Mouse (Mus musculus) hindbrain, embryonic 13.5 days (tissue): ENCODE data around the gene Gfy. TPM values are rescaled to one million over a fixed set of nuclear protein-coding genes. Genes with fewer than 3 reads are reported as not detected.

Source experiments
- ATAC-seq: fragments of 200-750 bp; cut with Nextera tagmentation; 2 replicates; pipeline ENCODE4 v1.8.0; 2017; ENCODE audit warnings: moderate TSS enrichment; ENCODE audit not compliant: low FRiP score
- H3K27ac ChIP-seq: fragments of 300-500 bp; sonication (generic); 2 replicates; pipeline ENCODE4 v1.5.1; 2015; ENCODE audit warnings: inconsistent platforms, mild to moderate bottlenecking, moderate library complexity
- H3K27me3 ChIP-seq: fragments of 300-500 bp; sonication (generic); 2 replicates; pipeline ENCODE4 v1.6.1; 2015; ENCODE audit warnings: mild to moderate bottlenecking, inconsistent platforms
- H3K36me3 ChIP-seq: fragments of 300-500 bp; sonication (generic); 2 replicates; pipeline ENCODE4 v1.6.1; 2015; ENCODE audit warnings: mild to moderate bottlenecking, inconsistent platforms
- H3K4me1 ChIP-seq: fragments of 300-500 bp; sonication (generic); replicated peaks from 2 replicates; pipeline ENCODE4 v1.6.1; 2015; ENCODE audit warnings: inconsistent platforms
- H3K4me2 ChIP-seq: fragments of 300-500 bp; sonication (generic); 2 replicates; pipeline ENCODE4 v1.6.1; 2015; ENCODE audit warnings: inconsistent platforms, mild to moderate bottlenecking, moderate library complexity
- H3K4me3 ChIP-seq: fragments of 300-500 bp; sonication (generic); 2 replicates; pipeline ENCODE4 v1.5.1; 2015; ENCODE audit warnings: mild to moderate bottlenecking, inconsistent platforms
- H3K9ac ChIP-seq: fragments of 300-500 bp; sonication (generic); 2 replicates; pipeline ENCODE4 v1.6.1; 2015; ENCODE audit warnings: mild to moderate bottlenecking, inconsistent platforms
- H3K9me3 ChIP-seq: fragments of 300-500 bp; sonication (generic); 2 replicates; pipeline ENCODE4 v1.6.1; 2016; ENCODE audit warnings: inconsistent platforms
- WGBS: fragments of 180-500 bp; shearing (Covaris S2); methylation state at CpG from one replicate; pipeline ENCODE4 v1.1.7; 2015; 5-methylcytosine and 5-hydroxymethylcytosine counted together
- polyA plus RNA-seq: library from polyadenylated mRNA; unstranded; fragments of >200 nt; fragmentation: Nextera tagmentation; extraction: Ambion mirVana; gene quantifications from 2 replicates; pipeline ENCODE4 v1.2.1, GENCODE M21; 2015

Gene Gfy
- polyA plus RNA-seq, 1 experiment from 2014 or later, result not detected

DNA sequence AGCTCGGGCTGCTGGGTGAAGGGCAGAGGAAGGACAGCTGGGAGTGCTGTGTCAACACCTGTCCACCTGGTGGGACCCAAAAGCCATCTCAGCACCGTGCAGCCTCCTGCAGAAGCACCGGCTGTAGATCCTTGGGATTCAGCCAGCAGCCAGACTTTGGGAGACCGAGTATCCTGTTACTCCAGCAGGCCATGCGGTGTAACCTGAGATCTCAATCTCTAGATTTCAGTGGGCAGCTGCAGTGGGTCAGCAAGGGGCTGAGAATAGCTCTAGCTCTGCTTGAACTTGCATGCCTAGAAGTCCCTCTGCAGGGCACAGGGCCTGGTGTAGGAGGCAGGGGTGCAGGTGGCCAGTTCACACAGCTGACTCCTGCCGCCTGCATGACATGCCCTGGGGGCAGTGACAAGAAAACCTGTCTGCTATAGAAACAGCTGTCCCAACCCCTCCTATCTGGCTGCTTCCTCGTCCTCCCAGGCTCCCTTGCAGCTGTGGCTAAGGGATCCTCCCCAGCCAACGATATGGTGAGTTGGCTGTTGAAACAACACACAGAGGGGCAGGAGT, 12.5 kb upstream of the Gfy start:
- Histone ChIP-seq H3K27ac (peak overlapping the region; percentile 44), H3K4me2 (no peak overlapping the region), H3K27me3 (peaks cover 54% of the 10 kb centered on the region), H3K4me1 (peaks cover 6% of the 10 kb centered on the region; the same call in 1 of the 2 replicates), H3K36me3 (no peaks in the 10 kb centered on the region), H3K9me3 (no peaks in the 10 kb centered on the region), H3K9ac (0 out of 2 replicates have a peak overlapping the region, but pooled peaks have one; percentile 49), H3K4me3 (no peak overlapping the region)
- WGBS, result 27% methylated on average over 8 of the region's 8 CpGs
- ATAC-seq, result no peak

DNA sequence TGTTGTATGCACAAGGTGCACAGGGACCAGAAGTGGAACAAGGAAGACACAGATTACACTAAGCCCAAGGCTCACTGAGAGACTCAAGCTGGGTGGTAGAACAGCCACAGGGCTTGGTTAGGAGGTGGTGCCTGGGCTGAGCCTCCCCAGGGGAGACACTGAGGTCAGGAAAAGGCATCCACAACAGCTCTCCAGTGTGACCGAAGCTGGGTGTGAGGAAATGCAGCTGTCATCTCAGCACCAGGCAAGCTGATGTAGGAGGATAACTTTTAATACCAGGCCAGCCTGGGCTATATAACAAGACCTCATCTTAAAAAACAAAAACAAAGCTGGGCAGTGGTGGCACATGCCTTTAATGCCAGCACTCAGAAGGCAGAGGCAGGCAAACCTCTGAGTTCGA, 11.8 kb upstream of the Gfy start:
- ATAC-seq, result no peak
- H3K36me3 ChIP-seq, result no peaks in the 10 kb centered on the region
- H3K27ac ChIP-seq, result no peak overlapping the region
- no peaks in the 10 kb centered on the region for H3K9me3 ChIP-seq
- no peak overlapping the region for H3K4me2 ChIP-seq
- H3K9ac ChIP-seq, result no peak overlapping the region
- H3K27me3 ChIP-seq, result peaks cover 61% of the 10 kb centered on the region
- H3K4me1 ChIP-seq, result peaks cover 6% of the 10 kb centered on the region; the same call in 1 of the 2 replicates
- WGBS, result 76% methylated on average over 2 of the region's 2 CpGs
- no peak overlapping the region for H3K4me3 ChIP-seq

DNA sequence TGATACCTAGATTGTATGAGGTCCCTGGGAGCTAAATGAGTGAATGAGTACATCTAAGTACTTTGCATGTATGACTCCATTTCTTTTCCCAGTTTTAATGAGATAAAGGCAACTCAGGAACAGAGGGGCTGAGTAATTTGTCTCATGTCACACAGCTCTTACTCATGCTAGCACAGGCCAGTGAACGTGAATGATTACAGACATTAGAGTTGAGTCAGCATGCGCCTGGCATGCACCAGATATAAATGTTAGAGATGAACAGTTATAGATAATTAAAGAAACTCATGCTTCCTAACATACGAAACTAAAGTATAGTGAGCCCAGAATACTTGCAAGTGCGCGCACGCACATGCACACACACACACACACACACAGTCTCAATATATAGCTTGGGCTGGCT, 10.8 kb upstream of the Gfy start:
- WGBS, result 91% methylated on average over 6 of the region's 6 CpGs

DNA sequence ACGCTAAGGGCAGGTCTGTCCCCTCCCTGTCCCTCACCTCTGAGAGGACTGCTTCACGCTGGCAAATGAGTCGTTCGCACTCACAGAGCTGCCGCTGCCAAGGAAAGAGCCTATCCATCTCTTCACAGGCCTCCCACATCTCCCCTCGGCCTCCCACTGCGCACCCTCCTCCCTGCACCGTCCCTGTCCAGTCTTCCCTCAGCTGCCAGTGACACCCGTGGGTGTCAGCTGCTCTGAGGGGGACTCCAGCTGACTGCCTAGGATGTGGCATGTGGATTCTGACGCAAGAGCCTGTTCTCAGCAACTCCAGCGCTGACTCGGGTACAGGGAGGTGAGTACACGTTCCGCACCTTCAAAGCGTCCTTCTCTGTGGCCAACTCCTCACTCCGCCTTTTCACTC, 10.2 kb upstream of the Gfy start:
- 59% methylated on average over 16 of the region's 16 CpGs for WGBS
- peaks cover 68% of the 10 kb centered on the region for H3K27me3 ChIP-seq

More for the DNA sequence above, 10.8 kb upstream of the Gfy start:
- no peak for ATAC-seq
- Histone ChIP-seq H3K36me3 (no peaks in the 10 kb centered on the region), H3K4me1 (peaks cover 10% of the 10 kb centered on the region), H3K9ac (no peak overlapping the region), H3K27me3 (peaks cover 66% of the 10 kb centered on the region), H3K27ac (no peak overlapping the region), H3K4me3 (no peak overlapping the region), H3K9me3 (no peaks in the 10 kb centered on the region), H3K4me2 (no peak overlapping the region)

DNA sequence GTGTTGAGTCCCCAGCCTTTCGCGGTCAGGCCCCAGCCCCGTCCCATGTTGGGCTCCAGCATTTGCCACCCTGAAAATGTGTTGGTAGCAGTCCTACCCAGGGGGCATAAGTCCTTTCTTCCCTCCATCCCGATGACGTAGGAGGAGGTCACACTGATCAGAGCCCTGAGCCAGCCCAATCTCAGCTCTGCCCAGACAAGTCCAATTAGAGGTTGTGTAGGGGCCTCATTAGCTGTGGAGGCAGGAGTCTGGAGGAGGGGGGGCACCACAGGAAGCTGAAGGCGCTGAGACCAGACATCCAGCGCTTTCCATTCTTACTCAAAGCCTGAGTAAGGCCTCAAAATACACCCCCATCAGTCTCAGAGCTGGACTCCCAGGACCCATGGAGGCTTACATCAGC, 6.6 kb upstream of the Gfy start:
- no peak overlapping the region for H3K27ac ChIP-seq
- no peak overlapping the region for H3K4me2 ChIP-seq
- 72% methylated on average over 7 of the region's 7 CpGs for WGBS
- H3K4me1 ChIP-seq, result peaks cover 28% of the 10 kb centered on the region
- peaks cover 95% of the 10 kb centered on the region for H3K27me3 ChIP-seq
- H3K36me3 ChIP-seq, result no peaks in the 10 kb centered on the region
- no peak overlapping the region for H3K9ac ChIP-seq
- no peak for ATAC-seq
- H3K4me3 ChIP-seq, result no peak overlapping the region
- no peaks in the 10 kb centered on the region for H3K9me3 ChIP-seq

More for the DNA sequence above, 10.2 kb upstream of the Gfy start:
- no peak overlapping the region for H3K4me2 ChIP-seq
- H3K9ac ChIP-seq, result no peak overlapping the region; the same call in 1 of the 2 replicates
- no peak overlapping the region for H3K4me3 ChIP-seq
- ATAC-seq, result no peak
- no peak overlapping the region for H3K27ac ChIP-seq
- peaks cover 16% of the 10 kb centered on the region for H3K4me1 ChIP-seq
- H3K9me3 ChIP-seq, result no peaks in the 10 kb centered on the region
- no peaks in the 10 kb centered on the region for H3K36me3 ChIP-seq

DNA sequence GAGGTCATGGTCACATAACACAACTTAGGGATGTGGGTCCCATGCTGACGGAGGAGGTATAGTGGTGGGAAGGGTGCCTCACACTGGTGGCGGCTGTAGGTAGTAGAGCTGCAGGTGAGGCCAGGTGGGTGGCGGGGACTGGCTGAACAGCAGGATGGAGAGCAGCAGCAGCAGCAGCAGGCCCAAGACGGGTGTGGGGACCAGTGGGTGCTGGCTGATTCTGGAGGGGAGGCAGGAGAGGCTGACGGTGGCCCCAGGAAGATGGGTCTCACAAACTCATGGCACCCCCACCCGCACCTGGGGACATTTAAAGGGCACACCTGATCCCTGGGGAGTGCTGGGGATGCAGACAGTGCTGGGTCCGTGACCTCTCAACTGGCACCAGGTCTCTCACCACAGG, 4.3 kb upstream of the Gfy start:
- no peak for ATAC-seq
- 74% methylated on average over 7 of the region's 7 CpGs for WGBS

DNA sequence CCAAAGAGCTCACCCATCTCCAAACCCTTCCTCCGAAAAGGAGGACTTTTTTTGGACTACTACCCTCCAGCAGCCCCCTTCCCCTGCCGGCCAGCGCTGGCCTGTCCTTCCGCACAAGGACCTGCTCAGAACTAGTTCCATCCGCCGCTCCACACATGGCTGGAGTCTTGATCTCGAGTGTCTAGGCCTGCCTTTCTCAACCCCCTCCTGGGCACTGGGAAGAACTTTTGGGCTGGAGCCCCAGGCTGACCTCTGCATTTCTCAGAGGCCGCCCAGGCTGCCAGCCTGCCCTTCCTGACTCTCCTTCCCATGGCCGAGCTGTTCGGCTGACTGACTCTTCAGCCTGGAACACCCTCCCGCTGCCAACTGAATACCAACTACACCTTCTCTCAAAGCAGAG, 3.2 kb upstream of the Gfy start:
- Histone ChIP-seq H3K36me3 (no peaks in the 10 kb centered on the region), H3K4me1 (peaks cover 29% of the 10 kb centered on the region), H3K4me3 (peak overlapping the region; percentile 32), H3K27ac (no peak overlapping the region), H3K9ac (peak overlapping the region; percentile 49; the same call in 1 of the 2 replicates), H3K4me2 (peak overlapping the region; percentile 56), H3K27me3 (peaks cover 97% of the 10 kb centered on the region), H3K9me3 (no peaks in the 10 kb centered on the region)
- no peak for ATAC-seq
- WGBS, result 24% methylated on average over 11 of the region's 11 CpGs

More for the DNA sequence above, 4.3 kb upstream of the Gfy start:
- Histone ChIP-seq H3K4me1 (peaks cover 29% of the 10 kb centered on the region), H3K4me3 (no peak overlapping the region), H3K9me3 (no peaks in the 10 kb centered on the region), H3K36me3 (no peaks in the 10 kb centered on the region), H3K4me2 (no peak overlapping the region), H3K9ac (no peak overlapping the region; the same call in 1 of the 2 replicates), H3K27ac (no peak overlapping the region), H3K27me3 (peaks cover 97% of the 10 kb centered on the region)

DNA sequence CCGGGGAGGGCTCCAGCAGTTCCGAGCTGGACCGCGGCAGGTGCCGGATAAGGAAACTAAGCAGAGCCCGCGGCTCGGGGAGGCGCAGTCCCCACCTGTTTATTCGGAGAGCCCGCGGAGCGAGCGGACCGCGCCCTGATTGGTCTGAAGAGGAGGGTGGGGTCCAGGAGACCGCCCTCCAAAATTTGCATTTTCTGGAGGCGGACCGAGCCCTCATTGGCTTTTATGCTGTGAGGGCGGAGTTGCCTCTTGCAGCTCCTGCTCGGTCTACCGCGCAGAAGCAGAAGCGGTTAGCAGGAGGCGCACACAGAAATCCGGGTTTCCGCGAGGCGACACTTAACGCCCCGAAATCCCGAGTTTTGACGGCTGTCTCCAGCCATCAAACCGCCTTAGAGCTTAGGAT, 2.8 kb upstream of the Gfy start:
- Histone ChIP-seq H3K4me2 (peak overlapping the region; percentile 56), H3K36me3 (no peaks in the 10 kb centered on the region), H3K27ac (no peak overlapping the region), H3K4me1 (peaks cover 29% of the 10 kb centered on the region), H3K27me3 (peaks cover 100% of the 10 kb centered on the region), H3K9me3 (no peaks in the 10 kb centered on the region), H3K4me3 (peak overlapping the region; percentile 32), H3K9ac (peak overlapping the region; percentile 49; the same call in 1 of the 2 replicates)
- WGBS, result under 1% methylated on average over 34 of the region's 34 CpGs
- peak; percentile 84 for ATAC-seq

DNA sequence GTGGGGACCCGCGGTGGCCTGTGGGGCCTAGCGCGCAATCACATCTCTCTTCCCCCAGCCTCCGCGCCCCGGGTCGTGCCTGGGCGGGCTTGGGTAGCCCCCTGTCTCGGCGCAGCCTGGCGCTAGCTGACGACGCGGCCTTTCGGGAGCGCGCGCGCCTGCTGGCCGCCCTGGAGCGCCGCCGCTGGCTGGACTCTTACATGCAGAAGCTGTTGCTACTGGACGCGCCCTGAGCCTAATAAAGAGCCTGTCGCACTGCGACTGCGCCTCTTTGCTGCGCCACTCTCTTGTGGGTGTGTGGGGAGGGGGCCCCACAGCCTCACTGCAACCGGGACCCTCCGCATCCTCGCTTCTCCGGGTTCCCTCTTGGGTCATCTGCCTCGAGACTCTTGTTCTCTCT, 2.2 kb upstream of the Gfy start:
- Histone ChIP-seq H3K4me2 (peak overlapping the region; percentile 56), H3K4me1 (peaks cover 29% of the 10 kb centered on the region), H3K36me3 (no peaks in the 10 kb centered on the region), H3K9ac (peak overlapping the region; percentile 46), H3K9me3 (no peaks in the 10 kb centered on the region), H3K27me3 (peaks cover 100% of the 10 kb centered on the region), H3K27ac (no peak overlapping the region), H3K4me3 (peak overlapping the region; percentile 32)
- 3% methylated on average over 22 of the region's 35 CpGs for WGBS
- no peak for ATAC-seq

DNA sequence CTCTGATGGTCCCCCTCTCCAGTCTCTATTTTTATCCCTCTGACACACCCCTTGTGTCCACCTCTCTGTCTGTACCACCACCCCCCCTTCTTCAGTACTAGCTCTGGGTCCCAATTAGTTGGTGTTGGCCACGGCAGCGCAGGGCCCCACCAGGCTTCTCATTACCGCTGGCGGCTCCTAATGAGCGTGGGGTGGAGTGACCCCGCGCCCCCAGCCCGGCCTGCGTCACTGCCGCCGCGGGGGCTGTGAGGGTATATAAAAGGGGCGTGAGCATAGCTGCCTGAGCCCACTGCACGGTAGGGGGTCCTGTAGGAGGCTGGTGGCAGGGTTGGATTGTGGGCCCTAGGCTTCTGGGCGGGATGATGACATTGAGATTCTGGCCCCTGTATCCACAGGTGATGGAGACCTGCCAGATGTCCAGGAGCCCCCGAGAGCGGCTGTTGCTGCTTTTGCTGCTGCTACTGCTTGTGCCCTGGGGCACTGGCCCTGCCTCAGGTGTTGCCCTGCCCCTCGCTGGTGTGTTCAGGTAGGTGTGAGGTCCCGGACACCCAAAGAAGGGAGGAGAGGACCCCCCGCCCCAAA, 1.6 kb upstream of the Gfy start, which contains the start of gene Pth2:
Gene Pth2 (plus strand): TSS at position 100 of the 582 bp plus-strand sequence.
- peak within 1 kb of the TSS; percentile 46 for H3K9ac ChIP-seq
- 22% methylated on average over 20 of the region's 20 CpGs for WGBS

DNA sequence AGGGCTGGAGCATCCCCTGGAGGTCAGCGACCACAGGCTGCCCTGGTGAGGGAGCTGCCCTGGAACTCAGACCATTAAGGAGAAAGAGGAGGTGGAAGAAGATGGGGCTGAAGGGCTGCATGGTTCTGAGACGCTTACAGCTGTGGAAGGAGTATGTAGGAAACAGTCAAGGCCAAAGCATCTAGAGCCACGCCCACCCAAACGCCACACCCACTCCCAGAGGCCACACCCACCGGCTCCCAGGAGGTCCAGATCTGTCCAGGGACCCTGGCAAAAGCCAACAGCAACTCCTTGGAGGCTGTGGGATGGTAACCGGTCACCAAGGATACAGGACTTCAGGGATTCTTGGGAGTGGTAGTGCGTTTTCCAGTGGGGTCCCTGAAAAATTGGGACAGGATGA, 819 bp downstream of the Gfy start:
- Histone ChIP-seq H3K27me3 (peaks cover 98% of the 10 kb centered on the region), H3K4me2 (no peak overlapping the region), H3K36me3 (no peaks in the 10 kb centered on the region), H3K9ac (no peak overlapping the region), H3K4me1 (peaks cover 35% of the 10 kb centered on the region), H3K27ac (no peak overlapping the region), H3K4me3 (no peak overlapping the region), H3K9me3 (no peaks in the 10 kb centered on the region)
- WGBS, result 23% methylated on average over 7 of the region's 7 CpGs
- ATAC-seq, result no peak

More for the DNA sequence above, 1.6 kb upstream of the Gfy start, which contains the start of gene Pth2:
- Histone ChIP-seq H3K9me3 (no peaks in the 10 kb centered on the region), H3K4me3 (peak within 1 kb of the TSS; percentile 32), H3K4me1 (peaks cover 35% of the 10 kb centered on the region), H3K4me2 (peak within 1 kb of the TSS; percentile 56), H3K27me3 (peaks cover 100% of the 10 kb centered on the region), H3K36me3 (no peaks in the 10 kb centered on the region), H3K27ac (no peak within 1 kb of the TSS)
- ATAC-seq, result no peak

DNA sequence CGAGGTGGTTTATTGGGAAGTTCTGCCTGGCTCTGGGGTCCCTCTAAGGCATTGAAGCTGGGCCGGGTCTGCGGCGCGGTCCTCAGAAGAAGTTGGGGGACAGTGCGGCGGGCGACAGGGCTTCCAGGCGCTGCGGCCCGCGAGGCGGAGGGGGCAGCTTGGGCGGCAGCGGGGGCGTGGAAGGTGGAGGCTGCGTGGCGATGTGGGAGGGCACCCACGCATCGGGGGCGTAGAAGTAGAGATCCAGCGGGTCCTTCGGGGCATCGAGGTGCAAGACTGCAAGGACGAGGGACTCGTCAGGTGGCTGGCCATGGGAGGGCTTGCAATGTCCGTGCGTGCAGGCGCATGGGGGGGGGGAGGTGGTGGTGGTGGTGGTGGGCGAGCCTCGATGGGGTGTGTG, 3.0 kb downstream of the Gfy start:
- Histone ChIP-seq H3K27me3 (peaks cover 97% of the 10 kb centered on the region), H3K27ac (no peak overlapping the region), H3K9me3 (no peaks in the 10 kb centered on the region), H3K4me1 (peaks cover 22% of the 10 kb centered on the region), H3K36me3 (no peaks in the 10 kb centered on the region), H3K4me2 (peak overlapping the region; percentile 31), H3K9ac (peak overlapping the region; percentile 39; the same call in 1 of the 2 replicates), H3K4me3 (peak overlapping the region; percentile 17)
- WGBS, result 3% methylated on average over 30 of the region's 31 CpGs
- ATAC-seq, result no peak

DNA sequence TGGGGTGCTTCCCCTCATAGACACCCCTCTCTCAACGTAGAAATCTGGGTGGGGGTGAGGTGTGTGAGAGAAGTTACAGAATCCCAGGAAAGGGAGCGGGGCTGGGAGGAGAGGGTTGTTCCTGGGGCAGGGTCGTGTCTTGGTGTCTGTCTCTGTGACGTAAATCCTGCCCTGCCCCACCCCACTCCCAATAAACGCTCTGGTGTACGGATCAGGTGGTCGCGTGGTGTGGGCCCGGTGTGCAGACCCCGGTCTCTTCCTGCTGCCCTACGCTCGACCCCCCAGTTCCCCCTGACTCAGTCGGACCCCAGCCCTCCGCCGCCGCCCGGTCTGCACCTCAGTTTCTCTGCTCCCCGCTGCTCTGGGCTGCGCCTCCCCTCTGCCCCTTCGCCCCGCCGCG, 3.4 kb downstream of the Gfy start:
- H3K4me2 ChIP-seq, result peak overlapping the region; percentile 31
- H3K4me1 ChIP-seq, result peaks cover 18% of the 10 kb centered on the region
- peak overlapping the region; percentile 17 for H3K4me3 ChIP-seq
- no peaks in the 10 kb centered on the region for H3K36me3 ChIP-seq
- 0 out of 2 replicates have a peak overlapping the region, but pooled peaks have one; percentile 39 for H3K9ac ChIP-seq
- no peak for ATAC-seq
- H3K9me3 ChIP-seq, result no peaks in the 10 kb centered on the region
- WGBS, result 1% methylated on average over 23 of the region's 23 CpGs
- no peak overlapping the region for H3K27ac ChIP-seq
- H3K27me3 ChIP-seq, result peaks cover 97% of the 10 kb centered on the region
